Mouse (Mus musculus): ENCODE measurements at regions not wholly inside any gene's neighbourhood (a gene's known extent, or its start where the extent isn't known, plus 50 kb on each side); places are given as distances from the start of the nearest gene placed in this dataset.

DNA sequence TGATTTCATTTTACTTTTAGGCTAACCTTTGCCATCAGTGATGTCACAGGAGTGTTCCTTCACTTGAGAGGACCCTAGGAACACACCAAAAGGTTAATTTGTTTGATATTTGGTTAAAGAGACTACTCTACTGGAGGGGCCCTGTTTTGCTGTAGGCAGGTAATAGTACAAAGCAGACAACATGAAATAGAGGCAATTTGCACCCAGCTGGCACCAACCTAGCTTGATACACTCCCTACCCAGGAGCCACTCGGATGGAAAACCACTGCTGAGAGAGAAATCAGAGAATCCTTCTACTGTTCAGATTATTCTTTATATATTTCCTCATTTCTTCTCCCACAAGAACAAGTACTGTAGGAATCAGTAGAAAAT lies 698.7 kb upstream of the Cited2 start:
- Histone ChIP-seq H3K36me3 (ENCODE audit: insufficient read depth) (no peaks in the 10 kb centered on the region), H3K9ac (no peak overlapping the region), H3K4me2 (ENCODE audit: low read depth) (no peak overlapping the region), H3K27ac (ENCODE audit: low read depth, low read length) (no peak overlapping the region), H3K9me3 (ENCODE audit: low read length) (no peaks in the 10 kb centered on the region), H3K27me3 (ENCODE audit: insufficient read depth, low read length) (no peaks in the 10 kb centered on the region), H3K4me3 (ENCODE audit: low read depth, low read length) (no peak overlapping the region), H3K4me1 (ENCODE audit: insufficient read depth) (0 out of 2 replicates have a peak, but pooled peaks cover 7% of the 10 kb centered on the region)
- no peak for DNase-seq
- 35% methylated on average over 1 of the region's 1 CpGs for WGBS
- TF ChIP-seq CTCF (IDR thresholded peaks at IDR 0.05; ENCODE audit: low read depth) = no peak
- peak; percentile 14; the same call in 1 of the 2 replicates for ATAC-seq

DNA sequence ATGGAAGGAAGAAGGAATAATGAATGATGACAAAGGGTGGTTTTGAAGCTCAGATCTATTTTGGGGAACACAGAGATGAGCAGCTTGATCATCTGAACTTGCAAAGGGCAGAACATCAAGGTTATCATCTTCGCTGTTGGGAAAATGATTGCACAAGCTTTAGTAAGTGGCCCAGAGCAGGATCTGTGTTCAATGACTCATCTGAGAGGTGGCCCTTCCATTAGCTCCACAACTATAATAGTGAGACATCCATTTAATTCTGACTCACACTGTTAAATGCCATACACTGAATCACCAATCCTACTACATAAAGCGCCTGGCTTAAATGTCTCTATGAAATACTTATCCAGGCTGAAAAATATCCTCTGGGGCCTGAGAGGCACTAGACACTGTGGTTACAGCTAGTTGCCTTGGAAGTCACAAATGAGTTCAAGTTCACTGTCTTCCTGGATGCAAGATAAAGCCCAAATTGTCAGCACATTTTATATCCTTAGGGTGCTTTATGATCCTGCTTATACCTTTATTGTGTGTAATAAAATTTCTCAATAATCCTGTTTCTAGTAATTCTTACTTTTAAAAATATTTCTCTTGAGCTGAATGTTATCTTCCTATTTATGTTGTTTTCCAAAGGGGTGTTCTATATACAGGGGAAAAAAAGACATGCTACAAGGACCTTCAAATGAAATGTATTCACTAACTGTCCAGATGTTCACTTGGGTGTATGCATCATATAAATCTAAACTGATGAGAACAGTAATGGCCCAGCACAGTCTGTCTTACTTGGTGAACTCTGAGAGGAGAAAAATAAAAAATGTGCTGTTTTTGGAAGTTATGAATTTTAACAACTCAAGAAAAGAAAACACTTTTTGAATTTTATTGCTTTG lies 687.9 kb upstream of the Cited2 start:
- ATAC-seq = no peak
- no peak overlapping the region for H3K4me3 ChIP-seq (ENCODE audit: low read depth, low read length)
- H3K9ac ChIP-seq = no peak overlapping the region
- WGBS = 90% methylated on average over 2 of the region's 2 CpGs
- H3K36me3 ChIP-seq (ENCODE audit: insufficient read depth) = no peaks in the 10 kb centered on the region
- no peak for DNase-seq
- H3K9me3 ChIP-seq (ENCODE audit: low read length) = no peaks in the 10 kb centered on the region
- no peaks in the 10 kb centered on the region for H3K27me3 ChIP-seq (ENCODE audit: insufficient read depth, low read length)
- no peak overlapping the region for H3K4me2 ChIP-seq (ENCODE audit: low read depth)
- no peak overlapping the region for H3K27ac ChIP-seq (ENCODE audit: low read depth, low read length)
- H3K4me1 ChIP-seq (ENCODE audit: insufficient read depth) = no peaks in the 10 kb centered on the region
- TF ChIP-seq CTCF (IDR thresholded peaks at IDR 0.05; ENCODE audit: low read depth) = no peak

DNA sequence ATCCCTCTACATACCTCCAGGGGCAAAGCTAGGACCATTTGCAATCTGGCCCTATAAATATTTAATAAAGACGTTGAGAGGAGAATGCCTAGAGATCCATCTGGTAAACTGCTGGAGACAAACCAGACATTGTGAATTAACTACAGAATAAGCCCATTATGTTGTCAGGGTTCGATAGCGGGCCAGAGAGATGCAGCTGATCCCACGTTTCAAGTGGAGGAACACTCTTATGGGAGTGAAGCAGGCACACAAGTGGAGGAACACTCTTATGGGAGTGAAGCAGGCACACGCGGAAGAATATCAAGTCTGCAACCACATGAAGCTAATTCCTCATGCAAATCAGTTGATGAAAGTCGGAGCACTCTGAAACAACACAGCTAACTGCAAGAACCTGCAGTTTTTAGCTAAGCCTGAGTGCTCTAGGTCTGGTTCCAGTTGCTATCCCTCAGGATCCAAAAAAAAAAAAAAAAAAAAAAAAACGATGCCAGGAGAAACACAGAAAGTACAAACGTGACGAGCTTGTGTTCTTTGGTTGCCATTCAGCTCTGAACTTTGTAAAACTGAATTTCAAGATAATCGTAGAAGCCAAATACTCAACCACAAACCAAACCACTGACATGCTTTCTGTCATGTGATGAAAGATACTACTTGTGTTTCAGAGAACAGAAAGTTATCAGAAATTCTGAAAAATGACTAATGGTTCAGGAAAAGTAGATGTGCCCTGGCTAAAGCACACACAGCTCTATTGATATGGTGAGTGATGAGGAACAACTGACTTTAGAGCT lies 684.6 kb upstream of the Cited2 start:
- ATAC-seq (no peak), DNase-seq (no peak)
- H3K4me2 ChIP-seq (ENCODE audit: low read depth) = no peak overlapping the region
- no peak overlapping the region for H3K4me3 ChIP-seq (ENCODE audit: low read depth, low read length)
- no peak for TF ChIP-seq CTCF (IDR thresholded peaks at IDR 0.05; ENCODE audit: low read depth)
- no peaks in the 10 kb centered on the region for H3K9me3 ChIP-seq (ENCODE audit: low read length)
- 71% methylated on average over 11 of the region's 11 CpGs for WGBS
- no peaks in the 10 kb centered on the region for H3K4me1 ChIP-seq (ENCODE audit: insufficient read depth)
- no peaks in the 10 kb centered on the region for H3K36me3 ChIP-seq (ENCODE audit: insufficient read depth)
- no peak overlapping the region for H3K9ac ChIP-seq
- no peak overlapping the region for H3K27ac ChIP-seq (ENCODE audit: low read depth, low read length)
- no peaks in the 10 kb centered on the region for H3K27me3 ChIP-seq (ENCODE audit: insufficient read depth, low read length)

DNA sequence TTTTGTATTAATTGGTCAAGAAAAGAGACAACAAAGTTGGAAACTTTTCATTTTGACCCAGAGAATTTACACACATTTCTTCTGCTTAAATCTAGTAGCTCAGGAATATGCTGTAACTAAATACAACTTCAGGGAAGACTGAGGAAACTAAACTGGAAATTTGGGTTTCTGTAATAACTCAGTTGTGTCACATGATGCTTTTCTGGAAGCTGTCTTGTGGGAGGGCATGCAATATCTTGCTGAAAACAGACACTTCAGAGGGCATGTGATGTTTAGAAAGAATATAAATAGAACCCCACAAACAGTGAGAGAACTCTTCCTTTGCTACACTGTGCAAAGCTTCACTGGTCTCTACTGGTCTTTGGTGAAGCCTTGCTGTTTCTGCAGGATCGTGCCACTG lies 680.9 kb upstream of the Cited2 start:
- Histone ChIP-seq H3K9ac (no peak overlapping the region), H3K4me2 (ENCODE audit: low read depth) (no peak overlapping the region), H3K27me3 (ENCODE audit: insufficient read depth, low read length) (no peaks in the 10 kb centered on the region), H3K36me3 (ENCODE audit: insufficient read depth) (no peaks in the 10 kb centered on the region), H3K4me1 (ENCODE audit: insufficient read depth) (no peaks in the 10 kb centered on the region), H3K27ac (ENCODE audit: low read depth, low read length) (no peak overlapping the region), H3K4me3 (ENCODE audit: low read depth, low read length) (no peak overlapping the region), H3K9me3 (ENCODE audit: low read length) (no peaks in the 10 kb centered on the region)
- WGBS = 97% methylated on average over 1 of the region's 1 CpGs
- no peak for TF ChIP-seq CTCF (IDR thresholded peaks at IDR 0.05; ENCODE audit: low read depth)
- DNase-seq = no peak
- ATAC-seq = no peak

DNA sequence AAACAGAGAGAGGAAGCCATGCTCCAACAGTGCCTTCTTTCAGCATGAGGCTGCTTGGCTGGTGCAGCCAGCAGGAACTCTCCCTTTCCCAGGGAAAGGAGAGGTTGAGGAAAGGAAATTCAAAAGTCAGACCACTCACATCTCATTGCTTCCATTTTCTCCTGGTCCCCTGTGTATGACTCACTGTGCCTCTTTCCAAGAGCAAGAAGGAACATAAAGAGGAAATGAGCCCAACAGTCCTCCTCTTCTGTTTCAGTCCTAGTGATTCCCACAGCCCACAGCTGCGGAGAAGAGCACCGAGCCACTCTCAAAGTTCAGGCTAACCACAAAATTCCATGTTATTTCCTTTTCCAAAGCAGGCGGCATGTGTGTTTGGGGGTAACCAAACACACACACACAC lies 680.0 kb upstream of the Cited2 start:
- H3K9me3 ChIP-seq (ENCODE audit: low read length) = no peaks in the 10 kb centered on the region
- no peak overlapping the region for H3K27ac ChIP-seq (ENCODE audit: low read depth, low read length)
- no peaks in the 10 kb centered on the region for H3K4me1 ChIP-seq (ENCODE audit: insufficient read depth)
- 89% methylated on average over 3 of the region's 3 CpGs for WGBS
- H3K9ac ChIP-seq = no peak overlapping the region
- ATAC-seq (no peak), DNase-seq (no peak)
- no peak overlapping the region for H3K4me3 ChIP-seq (ENCODE audit: low read depth, low read length)
- H3K27me3 ChIP-seq (ENCODE audit: insufficient read depth, low read length) = no peaks in the 10 kb centered on the region
- no peak for TF ChIP-seq CTCF (IDR thresholded peaks at IDR 0.05; ENCODE audit: low read depth)
- no peak overlapping the region for H3K4me2 ChIP-seq (ENCODE audit: low read depth)
- H3K36me3 ChIP-seq (ENCODE audit: insufficient read depth) = no peaks in the 10 kb centered on the region

DNA sequence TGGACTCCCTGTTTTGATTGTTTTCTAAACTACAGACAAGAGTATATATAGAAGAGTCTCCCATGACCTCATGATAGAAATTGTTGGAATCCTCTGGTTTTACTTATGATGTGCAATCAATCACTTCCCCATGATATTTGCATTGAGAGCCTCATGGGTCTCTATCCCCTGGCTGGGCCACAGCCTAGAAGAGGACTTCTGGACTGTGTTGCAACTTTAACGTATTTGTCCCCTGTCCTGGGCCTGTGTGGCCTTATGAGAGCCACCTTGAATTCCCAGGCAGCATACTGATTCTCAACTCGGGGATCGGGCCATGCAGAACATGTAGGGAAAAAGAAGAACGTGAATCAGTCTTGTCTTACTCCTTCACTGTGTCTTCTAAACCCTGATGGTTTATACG lies 676.3 kb upstream of the Cited2 start:
- Histone ChIP-seq H3K27ac (ENCODE audit: low read depth, low read length) (no peak overlapping the region), H3K9me3 (ENCODE audit: low read length) (no peaks in the 10 kb centered on the region), H3K4me3 (ENCODE audit: low read depth, low read length) (no peak overlapping the region), H3K4me1 (ENCODE audit: insufficient read depth) (no peaks in the 10 kb centered on the region), H3K4me2 (ENCODE audit: low read depth) (no peak overlapping the region), H3K36me3 (ENCODE audit: insufficient read depth) (no peaks in the 10 kb centered on the region), H3K9ac (no peak overlapping the region), H3K27me3 (ENCODE audit: insufficient read depth, low read length) (no peaks in the 10 kb centered on the region)
- 93% methylated on average over 5 of the region's 5 CpGs for WGBS
- ATAC-seq (no peak), DNase-seq (no peak)
- no peak for TF ChIP-seq CTCF (IDR thresholded peaks at IDR 0.05; ENCODE audit: low read depth)

DNA sequence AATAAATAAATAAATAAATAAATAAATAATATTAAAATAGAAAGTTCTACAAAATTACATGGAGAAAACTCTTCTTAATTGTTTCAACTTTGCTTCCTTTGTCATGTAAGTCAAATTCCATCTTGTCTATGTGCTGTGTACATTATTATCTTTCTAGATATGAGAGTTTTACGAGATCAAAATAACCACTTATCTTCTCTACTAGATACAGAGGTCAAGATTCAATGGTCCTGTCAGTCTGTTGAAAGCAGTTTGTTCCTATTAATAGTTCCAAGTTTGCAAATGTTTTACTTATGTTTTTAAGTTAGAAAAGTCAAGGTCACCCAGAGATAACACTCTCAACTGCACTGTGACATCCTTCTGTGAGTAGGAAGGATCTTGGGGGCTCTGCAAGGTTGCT lies 650.1 kb upstream of the Cited2 start:
- ATAC-seq (no peak), DNase-seq (no peak)
- no peak overlapping the region for H3K9ac ChIP-seq
- no peak overlapping the region for H3K4me3 ChIP-seq (ENCODE audit: low read depth, low read length)
- 94% methylated on average over 1 of the region's 1 CpGs for WGBS
- no peaks in the 10 kb centered on the region for H3K9me3 ChIP-seq (ENCODE audit: low read length)
- no peak for TF ChIP-seq CTCF (IDR thresholded peaks at IDR 0.05; ENCODE audit: low read depth)
- H3K4me2 ChIP-seq (ENCODE audit: low read depth) = no peak overlapping the region
- H3K27me3 ChIP-seq (ENCODE audit: insufficient read depth, low read length) = no peaks in the 10 kb centered on the region
- no peaks in the 10 kb centered on the region; the same call in 1 of the 2 replicates for H3K4me1 ChIP-seq (ENCODE audit: insufficient read depth)
- H3K27ac ChIP-seq (ENCODE audit: low read depth, low read length) = no peak overlapping the region
- H3K36me3 ChIP-seq (ENCODE audit: insufficient read depth) = no peaks in the 10 kb centered on the region

Measured in forebrain, postnatal 0 days (tissue).